Mouse (Mus musculus) MEL (cell line): ENCODE data around the gene Sorcs2. TPM values are rescaled to one million over a fixed set of nuclear protein-coding genes. Genes with fewer than 3 reads are reported as not detected.

ENCODE experiments used
- DNase-seq: peaks from one replicate; pipeline ENCODE4 v3.0.0; 2011; ENCODE audit warnings: low read depth, low spot score
- H3K27ac ChIP-seq: 2 replicates; pipeline ENCODE4 v1.5.1; 2012; ENCODE audit warnings: low read depth, mild to moderate bottlenecking, control low read depth, low read length, moderate library complexity; ENCODE audit not compliant: control insufficient read depth
- H3K27me3 ChIP-seq, 2 experiments: fragments of 150-350 bp in 1 of 2; sonication (generic) in 1 of 2; 2 replicates each; pipeline ENCODE4 v1.6.1; 2012; ENCODE audit warnings: low read length in 2 of 2, mild to moderate bottlenecking in 2 of 2, improper control_type of control experiment in 1 of 2, moderate library complexity in 1 of 2; ENCODE audit not compliant: insufficient read depth in 2 of 2, control insufficient read depth in 1 of 2
- H3K36me3 ChIP-seq, 2 experiments: 2 replicates each; pipeline ENCODE4 v1.6.1; 2012 to 2014; ENCODE audit warnings: low read length in 2 of 2, improper control_type of control experiment in 1 of 2, inconsistent platforms in 1 of 2, mild to moderate bottlenecking in 1 of 2; ENCODE audit not compliant: insufficient read depth in 2 of 2, control insufficient read depth in 1 of 2
- H3K4me1 ChIP-seq, 2 experiments: fragments of 150-350 bp in 1 of 2; sonication (generic) in 1 of 2; 2 replicates each; pipeline ENCODE4 v1.6.1; 2012; ENCODE audit warnings: low read length in 2 of 2, improper control_type of control experiment in 1 of 2, mild to moderate bottlenecking in 1 of 2; ENCODE audit not compliant: insufficient read depth in 2 of 2, control insufficient read depth in 1 of 2
- H3K4me3 ChIP-seq, 2 experiments: fragments of 150-350 bp in 1 of 2; sonication (generic) in 1 of 2; 2 replicates each; pipeline ENCODE4 v1.5.1; 2012; ENCODE audit warnings: low read depth in 2 of 2, low read length in 2 of 2, mild to moderate bottlenecking in 2 of 2, moderate library complexity in 2 of 2, control low read depth in 1 of 2, improper control_type of control experiment in 1 of 2; ENCODE audit not compliant: control insufficient read depth in 1 of 2, insufficient read depth in 1 of 2
- H3K79me2 ChIP-seq: 2 replicates; pipeline ENCODE4 v1.6.1; 2012; ENCODE audit warnings: mild to moderate bottlenecking, low read length, moderate library complexity; ENCODE audit not compliant: control insufficient read depth, poor library complexity, insufficient read depth
- H3K9ac ChIP-seq: 2 replicates; pipeline ENCODE4 v1.6.1; 2012; ENCODE audit warnings: low read depth, mild to moderate bottlenecking, control low read depth, low read length, moderate library complexity; ENCODE audit not compliant: control insufficient read depth, poor library complexity, severe bottlenecking
- H3K9me3 ChIP-seq: fragments of 150-350 bp; sonication (generic); replicated peaks from 2 replicates; pipeline ENCODE4 v1.6.1; 2012; ENCODE audit warnings: mild to moderate bottlenecking, low read length, improper control_type of control experiment, moderate library complexity; ENCODE audit not compliant: insufficient read depth
- CHD1 ChIP-seq: IDR thresholded peaks from 2 replicates; pipeline ENCODE4 v1.6.1; 2012; ENCODE audit warnings: low read depth, mild to moderate bottlenecking, inconsistent platforms, low read length, improper control_type of control experiment
- CHD2 ChIP-seq: IDR thresholded peaks from 2 replicates; pipeline ENCODE4 v1.6.1; 2011; ENCODE audit warnings: low read length, improper control_type of control experiment
- CTCF ChIP-seq, 3 experiments: IDR thresholded peaks in 2 of 3; conservative IDR thresholded peaks in 1 of 3; 2 replicates each; pipeline ENCODE4 v1.5.1; 2011 to 2012; ENCODE audit warnings: low read length in 3 of 3, low read depth in 2 of 3, mild to moderate bottlenecking in 2 of 3, improper control_type of control experiment in 1 of 3, inconsistent platforms in 1 of 3, mixed read lengths in 1 of 3, moderate library complexity in 1 of 3; ENCODE audit not compliant: control insufficient read depth in 1 of 3, insufficient read depth in 1 of 3, poor library complexity in 1 of 3, severe bottlenecking in 1 of 3
- ELF1 ChIP-seq: IDR thresholded peaks from 2 replicates; pipeline ENCODE4 v1.6.1; 2014; ENCODE audit warnings: low read depth, mild to moderate bottlenecking, inconsistent platforms, low read length, improper control_type of control experiment, moderate library complexity
- ETS1 ChIP-seq: IDR thresholded peaks from 2 replicates; pipeline ENCODE4 v1.6.1; 2012; ENCODE audit warnings: low read depth, mild to moderate bottlenecking, inconsistent platforms, low read length, improper control_type of control experiment, moderate library complexity
- GABPA ChIP-seq: IDR thresholded peaks from 2 replicates; pipeline ENCODE4 v1.6.1; 2012; ENCODE audit warnings: low read depth, mild to moderate bottlenecking, inconsistent platforms, low read length, improper control_type of control experiment, moderate library complexity
- HCFC1 ChIP-seq: IDR thresholded peaks from 2 replicates; pipeline ENCODE4 v1.6.1; 2012; ENCODE audit warnings: low read depth, mild to moderate bottlenecking, inconsistent platforms, low read length, improper control_type of control experiment, moderate library complexity
- KAT2A ChIP-seq: conservative IDR thresholded peaks from 2 replicates; pipeline ENCODE4 v1.6.1; 2012; ENCODE audit warnings: low read depth, low read length, improper control_type of control experiment, inconsistent platforms
- MAFK ChIP-seq: IDR thresholded peaks from 2 replicates; pipeline ENCODE4 v1.6.1; 2011; ENCODE audit warnings: low read depth, mild to moderate bottlenecking, low read length, improper control_type of control experiment, borderline replicate concordance
- MEF2A ChIP-seq: IDR thresholded peaks from 2 replicates; pipeline ENCODE4 v1.6.1; 2014; ENCODE audit warnings: low read depth, mild to moderate bottlenecking, inconsistent platforms, low read length, improper control_type of control experiment; ENCODE audit not compliant: poor library complexity, insufficient replicate concordance, severe bottlenecking; ENCODE audit errors: extremely low read depth
- MXI1 ChIP-seq: IDR thresholded peaks from 2 replicates; pipeline ENCODE4 v1.6.1; 2011; ENCODE audit warnings: mild to moderate bottlenecking, low read depth, low read length, improper control_type of control experiment
- POLR2A ChIP-seq, 2 experiments: IDR thresholded peaks; 2 replicates each; pipeline ENCODE4 v1.6.1; 2011 to 2012; ENCODE audit warnings: low read length in 2 of 2, mild to moderate bottlenecking in 2 of 2, control low read depth in 1 of 2, improper control_type of control experiment in 1 of 2, low read depth in 1 of 2, moderate library complexity in 1 of 2; ENCODE audit not compliant: control insufficient read depth in 1 of 2, insufficient read depth in 1 of 2, poor library complexity in 1 of 2
- POLR2AphosphoS2 ChIP-seq: IDR thresholded peaks from 2 replicates; pipeline ENCODE4 v1.6.1; 2011; ENCODE audit warnings: low read length, improper control_type of control experiment
- POLR2AphosphoS5 ChIP-seq: IDR thresholded peaks from 2 replicates; pipeline ENCODE4 v1.6.1; 2012; ENCODE audit warnings: low read depth, borderline replicate concordance, mild to moderate bottlenecking, inconsistent platforms, low read length, moderate library complexity, mixed read lengths
- SMC3 ChIP-seq: IDR thresholded peaks from 2 replicates; pipeline ENCODE4 v1.6.1; 2011; ENCODE audit warnings: low read depth, low read length, improper control_type of control experiment
- TCF12 ChIP-seq: IDR thresholded peaks from 2 replicates; pipeline ENCODE4 v1.6.1; 2014; ENCODE audit warnings: low read depth, mild to moderate bottlenecking, inconsistent platforms, low read length, improper control_type of control experiment, moderate library complexity
- UBTF ChIP-seq: IDR thresholded peaks from 2 replicates; pipeline ENCODE4 v1.6.1; 2012; ENCODE audit warnings: low read depth, mild to moderate bottlenecking, inconsistent platforms, low read length, improper control_type of control experiment, moderate library complexity, borderline replicate concordance; ENCODE audit not compliant: insufficient read depth
- ZC3H11A ChIP-seq: IDR thresholded peaks from 2 replicates; pipeline ENCODE4 v1.6.1; 2012; ENCODE audit warnings: low read depth, mild to moderate bottlenecking, inconsistent platforms, low read length, improper control_type of control experiment
- ZNF384 ChIP-seq: IDR thresholded peaks from 2 replicates; pipeline ENCODE4 v1.6.1; 2012; ENCODE audit warnings: low read depth, mild to moderate bottlenecking, inconsistent platforms, low read length, improper control_type of control experiment
- polyA plus RNA-seq, 2 experiments: library from polyadenylated mRNA; stranded (reverse) in 1 of 2; unstranded in 1 of 2; fragments of >175 nt in 1 of 2; fragments of >200 nt in 1 of 2; gene quantifications; 2 replicates each; pipeline versions ENCODE4 v1.2.1 to v1.2.4; 2012; ENCODE audit warnings: low replicate concordance in 2 of 2, low read depth in 1 of 2; ENCODE audit not compliant: insufficient read length in 2 of 2, insufficient read depth in 1 of 2, missing spikeins in 1 of 2
- total RNA-seq: library from RNA; depleted of rRNA; stranded (reverse); fragments of 300-350 nt; gene quantifications from 2 replicates; pipeline ENCODE4 v1.2.3, GENCODE M21; 2012

The Sorcs2 gene
- total and polyA plus RNA-seq, 3 experiments: not detected

GRCm38 (mm10) chr5:36139766-36140165 is 258.2 kb downstream of the Sorcs2 start:
- no peak overlapping the region for H3K27ac ChIP-seq

GRCm38 (mm10) chr5:36135874-36136542 is 261.9 kb downstream of the Sorcs2 start:
- Histone ChIP-seq H3K9me3 (no peaks in the 10 kb centered on the region), H3K79me2 (no peaks in the 10 kb centered on the region), H3K27me3 (no peaks in the 10 kb centered on the region), H3K4me3 (no peak overlapping the region), H3K36me3 (no peaks in the 10 kb centered on the region), H3K4me1 (no peaks in the 10 kb centered on the region), H3K9ac (no peak overlapping the region), H3K27ac (no peak overlapping the region)
- no peak for TF ChIP-seq POLR2AphosphoS5
- TF ChIP-seq SMC3: no peak
- TF ChIP-seq POLR2A (IDR thresholded peaks at IDR 0.05; ENCODE audit: control insufficient read depth in 1 of 2, insufficient read depth in 1 of 2, low read depth in 1 of 2, low read length in 2 of 2, poor library complexity in 1 of 2): no peak
- no peak for TF ChIP-seq CTCF (IDR thresholded peaks at IDR 0.05 in 2 of 3, conservative IDR thresholded peaks at IDR 0.05 in 1 of 3; ENCODE audit: control insufficient read depth in 1 of 3, insufficient read depth in 1 of 3, low read depth in 2 of 3, low read length in 3 of 3, poor library complexity in 1 of 3, severe bottlenecking in 1 of 3)
- no peak for TF ChIP-seq KAT2A
- TF ChIP-seq ZNF384: no peak
- TF ChIP-seq POLR2AphosphoS2: no peak
- TF ChIP-seq UBTF: no peak
- no peak for TF ChIP-seq ETS1
- TF ChIP-seq ZC3H11A: no peak
- no peak for TF ChIP-seq CHD1
- no peak for DNase-seq

More at GRCm38 (mm10) chr5:36139766-36140165, 258.2 kb downstream of the Sorcs2 start:
- H3K4me1 ChIP-seq: no peaks in the 10 kb centered on the region
- H3K4me3 ChIP-seq: no peak overlapping the region
- no peak overlapping the region for H3K9ac ChIP-seq
- TF ChIP-seq POLR2AphosphoS5: no peak
- TF ChIP-seq MAFK: no peak
- no peak for TF ChIP-seq CHD2
- TF ChIP-seq TCF12: no peak
- TF ChIP-seq GABPA: no peak
- H3K9me3 ChIP-seq: no peaks in the 10 kb centered on the region
- no peak for DNase-seq
- no peaks in the 10 kb centered on the region for H3K36me3 ChIP-seq
- no peaks in the 10 kb centered on the region for H3K27me3 ChIP-seq
- no peaks in the 10 kb centered on the region for H3K79me2 ChIP-seq

- H3K79me2 ChIP-seq: no peaks in the 10 kb centered on the region
- H3K27me3 ChIP-seq: no peaks in the 10 kb centered on the region
- H3K4me3 ChIP-seq: no peak overlapping the region
- H3K36me3 ChIP-seq: no peaks in the 10 kb centered on the region
- TF ChIP-seq HCFC1: no peak
- no peak for TF ChIP-seq POLR2AphosphoS5
- no peak for TF ChIP-seq ELF1
- no peak for TF ChIP-seq MEF2A
- no peak for TF ChIP-seq MXI1
- TF ChIP-seq, all 39 proteins: peak for 0
- no peak for DNase-seq
- H3K4me1 ChIP-seq: no peaks in the 10 kb centered on the region
- no peak overlapping the region for H3K27ac ChIP-seq
- no peaks in the 10 kb centered on the region for H3K9me3 ChIP-seq
- no peak overlapping the region for H3K9ac ChIP-seq
These were observed 263.6 kb downstream of the Sorcs2 start for GRCm38 (mm10) chr5:36134302-36134701.
